In genomic region chr11:12857358-12858199, GRCm38 (mm10) we compare ENCODE assay signal across 13 mouse cellular contexts.
DNase-seq lines count a peak whose midpoint lies in the region; ATAC-seq and TF ChIP-seq lines count a peak whose summit lies in the region.
"Had no signal": no experiment of that assay in that cellular context is flagged by ENCODE, and none has a peak within 500 bp of the region (broad histone marks: within the 10 kb centered on the region; RNA-seq: fewer than 3 reads in every experiment).

No protein-coding gene starts in this region.

- peak; percentile 7; the same call in 1 of the 2 replicates for TF ChIP-seq CTCF in kidney, postnatal 0 days (IDR thresholded peaks at IDR 0.05; ENCODE audit: low read depth)
- TF ChIP-seq CTCF in midbrain, postnatal 0 days (IDR thresholded peaks at IDR 0.05): no peak

- H3K9ac ChIP-seq in forebrain, embryonic 11.5 days (ENCODE audit: low read length): no peak overlapping the region
- H3K9ac ChIP-seq in kidney, postnatal 0 days (ENCODE audit: low read depth, low read length): no peak overlapping the region
- H3K9ac ChIP-seq in embryonic facial prominence, embryonic 15.5 days: no peak overlapping the region
- no peak overlapping the region for H3K9ac ChIP-seq in midbrain, postnatal 0 days (replicated peaks; ENCODE audit: low read length, poor library complexity, severe bottlenecking)
- H3K9ac ChIP-seq: limb, embryonic 15.5 days had no signal

- no peaks in the 10 kb centered on the region for H3K36me3 ChIP-seq in forebrain, embryonic 11.5 days (ENCODE audit: control insufficient read depth, insufficient read depth, low read length)
- no peaks in the 10 kb centered on the region for H3K36me3 ChIP-seq in forebrain, embryonic 10.5 days (replicated peaks)
- H3K36me3 ChIP-seq in kidney, postnatal 0 days (ENCODE audit: insufficient read depth, low read length): no peaks in the 10 kb centered on the region
- H3K36me3 ChIP-seq in embryonic facial prominence, embryonic 15.5 days: no peaks in the 10 kb centered on the region
- no peaks in the 10 kb centered on the region for H3K36me3 ChIP-seq in midbrain, postnatal 0 days (ENCODE audit: insufficient read depth, low read length)
- H3K36me3 ChIP-seq: heart, embryonic 10.5 days; limb, embryonic 15.5 days had no signal

- H3K27me3 ChIP-seq in forebrain, embryonic 11.5 days (ENCODE audit: control insufficient read depth, insufficient read depth, low read length): no peaks in the 10 kb centered on the region
- H3K27me3 ChIP-seq in forebrain, embryonic 10.5 days (ENCODE audit: poor library complexity, severe bottlenecking): no peaks in the 10 kb centered on the region
- H3K27me3 ChIP-seq in kidney, postnatal 0 days (ENCODE audit: insufficient read depth, low read length): no peaks in the 10 kb centered on the region
- no peaks in the 10 kb centered on the region for H3K27me3 ChIP-seq in embryonic facial prominence, embryonic 15.5 days
- no peaks in the 10 kb centered on the region for H3K27me3 ChIP-seq in midbrain, postnatal 0 days (ENCODE audit: insufficient read depth, low read length)
- H3K27me3 ChIP-seq: limb, embryonic 15.5 days had no signal

- H3K4me2 ChIP-seq in forebrain, embryonic 11.5 days (ENCODE audit: low read depth, low read length, severe bottlenecking): no peak overlapping the region
- no peak overlapping the region for H3K4me2 ChIP-seq in kidney, postnatal 0 days (ENCODE audit: low read length)
- H3K4me2 ChIP-seq in embryonic facial prominence, embryonic 15.5 days (replicated peaks): no peak overlapping the region
- H3K4me2 ChIP-seq in midbrain, postnatal 0 days (ENCODE audit: low read depth, low read length, poor library complexity, severe bottlenecking): no peak overlapping the region
- H3K4me2 ChIP-seq: limb, embryonic 15.5 days had no signal

- no peak overlapping the region for H3K4me3 ChIP-seq in forebrain, embryonic 11.5 days (ENCODE audit: low read depth, low read length)
- no peak overlapping the region for H3K4me3 ChIP-seq in forebrain, embryonic 10.5 days
- no peak overlapping the region for H3K4me3 ChIP-seq in kidney, postnatal 0 days (replicated peaks; ENCODE audit: low read depth, low read length)
- H3K4me3 ChIP-seq in embryonic facial prominence, embryonic 15.5 days (replicated peaks): no peak overlapping the region
- H3K4me3 ChIP-seq in midbrain, postnatal 0 days (ENCODE audit: low read depth, low read length): no peak overlapping the region
- H3K4me3 ChIP-seq: heart, embryonic 10.5 days; limb, embryonic 15.5 days had no signal

- no peaks in the 10 kb centered on the region for H3K9me3 ChIP-seq in forebrain, embryonic 11.5 days (ENCODE audit: control insufficient read depth, low read length)
- H3K9me3 ChIP-seq in forebrain, embryonic 10.5 days: no peaks in the 10 kb centered on the region
- no peaks in the 10 kb centered on the region for H3K9me3 ChIP-seq in kidney, postnatal 0 days (replicated peaks; ENCODE audit: low read length)
- no peaks in the 10 kb centered on the region for H3K9me3 ChIP-seq in embryonic facial prominence, embryonic 15.5 days (replicated peaks)
- no peaks in the 10 kb centered on the region for H3K9me3 ChIP-seq in midbrain, postnatal 0 days (ENCODE audit: low read length)
- H3K9me3 ChIP-seq: heart, embryonic 10.5 days; limb, embryonic 15.5 days had no signal

- no peak for DNase-seq in forebrain, embryonic 11.5 days (ENCODE audit: low spot score)
- no peak for DNase-seq in forebrain, embryonic 10.5 days (ENCODE audit: extremely low spot score, low spot score)
- no peak for DNase-seq in kidney, postnatal 0 days (ENCODE audit: low spot score)
- no peak for DNase-seq in kidney, postnatal 14 days
- no peak for DNase-seq in midbrain, postnatal 0 days (ENCODE audit: low spot score)
- no peak for DNase-seq in retina, postnatal 1 day
- DNase-seq: adrenal gland, adult 2 months; cerebellum, postnatal 14 days; kidney, postnatal 10 days had no signal

- no peaks in the 10 kb centered on the region for H3K4me1 ChIP-seq in forebrain, embryonic 11.5 days (replicated peaks; ENCODE audit: control insufficient read depth, insufficient read depth, low read length)
- H3K4me1 ChIP-seq in forebrain, embryonic 10.5 days: no peaks in the 10 kb centered on the region
- no peaks in the 10 kb centered on the region for H3K4me1 ChIP-seq in kidney, postnatal 0 days (replicated peaks; ENCODE audit: insufficient read depth, low read length)
- no peaks in the 10 kb centered on the region for H3K4me1 ChIP-seq in embryonic facial prominence, embryonic 15.5 days
- no peaks in the 10 kb centered on the region for H3K4me1 ChIP-seq in midbrain, postnatal 0 days (ENCODE audit: insufficient read depth, low read length)
- H3K4me1 ChIP-seq: heart, embryonic 10.5 days; limb, embryonic 15.5 days had no signal

- H3K27ac ChIP-seq in forebrain, embryonic 11.5 days (ENCODE audit: low read depth, low read length): no peak overlapping the region
- H3K27ac ChIP-seq in forebrain, embryonic 10.5 days: no peak overlapping the region
- no peak overlapping the region for H3K27ac ChIP-seq in kidney, postnatal 0 days
- no peak overlapping the region for H3K27ac ChIP-seq in embryonic facial prominence, embryonic 15.5 days (replicated peaks)
- no peak overlapping the region for H3K27ac ChIP-seq in midbrain, postnatal 0 days (ENCODE audit: low read depth, low read length)
- H3K27ac ChIP-seq: heart, embryonic 10.5 days; limb, embryonic 15.5 days had no signal

- WGBS in forebrain, embryonic 11.5 days: 87% methylated on average over 6 of the region's 6 CpGs
- 89% methylated on average over 6 of the region's 6 CpGs for WGBS in forebrain, embryonic 10.5 days
- 84% methylated on average over 6 of the region's 6 CpGs for WGBS in kidney, postnatal 0 days
- WGBS in embryonic facial prominence, embryonic 15.5 days: 75% methylated on average over 6 of the region's 6 CpGs
- 82% methylated on average over 6 of the region's 6 CpGs for WGBS in midbrain, postnatal 0 days

- ATAC-seq in forebrain, embryonic 11.5 days (replicated peaks; ENCODE audit: low FRiP score): peak; percentile 57; the same call in 1 of the 2 replicates
- ATAC-seq in kidney, postnatal 0 days (replicated peaks; ENCODE audit: low FRiP score, low read depth): no peak
- ATAC-seq in embryonic facial prominence, embryonic 15.5 days (ENCODE audit: insufficient number of reproducible peaks, low FRiP score, low TSS enrichment, low read depth): peak; percentile 37; the same call in 1 of the 2 replicates
- peak; percentile 62; the same call in 1 of the 2 replicates for ATAC-seq in midbrain, postnatal 0 days (ENCODE audit: low FRiP score)
- ATAC-seq in granulocyte monocyte progenitor cell, adult 5-6 weeks (replicated peaks; ENCODE audit: poor library complexity, severe bottlenecking): no peak

Comparison
In these comparisons a context has a peak if more than half of its experiments do, and no peak if none do; other contexts are left out.
1. ATAC-seq: peak in forebrain, embryonic 11.5 days (single experiment), embryonic facial prominence, embryonic 15.5 days (single experiment) and midbrain, postnatal 0 days (single experiment); none in kidney, postnatal 0 days (single experiment) and granulocyte monocyte progenitor cell, adult 5-6 weeks (single experiment).